Mouse (Mus musculus): ENCODE measurements around the gene Sh3pxd2a.

GRCm38 (mm10) chr19:47279372-47279771, 184.8 kb downstream of the Sh3pxd2a start:
- no peak for TF ChIP-seq EP300 (IDR thresholded peaks at IDR 0.05; ENCODE audit: low read depth)
- TF ChIP-seq CTCF (IDR thresholded peaks at IDR 0.05; ENCODE audit: low read depth): no peak

Data from liver, postnatal 0 days (tissue).